ENCODE assay signal across 19 mouse cellular contexts in genomic region chr3:149043901-149044300, GRCm38 (mm10). TPM values are rescaled to one million over a fixed set of nuclear protein-coding genes. Genes with fewer than 3 reads are reported as not detected.
A peak's percentile ranks its signal among the peaks of the same experiment; 100 is the strongest.
DNase-seq lines count a peak whose midpoint lies in the region; ATAC-seq and TF ChIP-seq lines count a peak whose summit lies in the region.
"Had no signal": no experiment of that assay in that cellular context is flagged by ENCODE, and none has a peak within 500 bp of the region (broad histone marks: within the 10 kb centered on the region; RNA-seq: fewer than 3 reads in every experiment).

No protein-coding gene starts in this region.

- WGBS in liver, adult 2 months, result 29% methylated on average over 4 of the region's 4 CpGs
- 83% methylated on average over 4 of the region's 4 CpGs for whole genome bisulfite sequencing in liver, embryonic 12.5 days (ENCODE audit: insufficient replicate concordance)
- 73% methylated on average over 4 of the region's 4 CpGs for WGBS in limb, embryonic 10.5 days

- H3K79me2 ChIP-seq in liver, adult 2 months (ENCODE audit: control insufficient read depth, insufficient read depth, low read length), result no peaks in the 10 kb centered on the region

- peaks cover 16% of the 10 kb centered on the region for H3K4me1 ChIP-seq in liver, adult 2 months (ENCODE audit: control insufficient read depth, insufficient read depth, low read length)
- H3K4me1 ChIP-seq in liver, embryonic 12.5 days, result no peaks in the 10 kb centered on the region
- H3K4me1 ChIP-seq in limb, embryonic 10.5 days, result peaks cover 35% of the 10 kb centered on the region

- ATAC-seq in liver, embryonic 12.5 days, result no peak
- ATAC-seq: forebrain, embryonic 13.5 days; forebrain, postnatal 0 days had no signal

- peak; percentile 9 for DNase-seq in kidney, adult 11 months
- no peak for DNase-seq in kidney, postnatal 10 days
- DNase-seq in liver, adult 2 months (ENCODE audit: extremely low read depth, low read depth, low spot score), result peak; percentile 91
- DNase-seq in adipocyte (ENCODE audit: low spot score), result peak; percentile 62
- no peak for DNase-seq in limb, embryonic 10.5 days (ENCODE audit: low spot score)
- no peak for DNase-seq in cerebellum, adult 11-12 months
- DNase-seq: cerebellum, adult 11 months; cerebellum, adult 9-10 months; cerebellum, postnatal 25 days; forebrain, postnatal 0 days; gastrocnemius, adult 2 months; gastrocnemius, postnatal 25 days; heart, adult 11 months; heart, postnatal 36 days had no signal

- TF ChIP-seq POLR2A in liver, adult 2 months (IDR thresholded peaks at IDR 0.05; ENCODE audit: extremely low read depth, insufficient read depth, low read length), result no peak

- TF ChIP-seq CTCF in liver, adult 2 months (IDR thresholded peaks at IDR 0.05; ENCODE audit: low read depth, low read length), result no peak

- H3K9ac ChIP-seq in liver, adult 2 months (ENCODE audit: low read depth, low read length), result no peak overlapping the region
- no peak overlapping the region for H3K9ac ChIP-seq in liver, embryonic 12.5 days
- H3K9ac ChIP-seq: embryonic facial prominence, embryonic 12.5 days; forebrain, embryonic 13.5 days; forebrain, postnatal 0 days; heart, embryonic 13.5 days; hindbrain, embryonic 15.5 days had no signal

- no peaks in the 10 kb centered on the region for H3K27me3 ChIP-seq in liver, adult 2 months (ENCODE audit: control insufficient read depth, insufficient read depth, low read length)
- H3K27me3 ChIP-seq in liver, embryonic 12.5 days (replicated peaks), result no peaks in the 10 kb centered on the region
- no peaks in the 10 kb centered on the region for H3K27me3 ChIP-seq in limb, embryonic 10.5 days (ENCODE audit: low read depth, poor library complexity, severe bottlenecking)
- H3K27me3 ChIP-seq: embryonic facial prominence, embryonic 12.5 days; forebrain, embryonic 13.5 days; heart, embryonic 13.5 days; hindbrain, embryonic 15.5 days had no signal

- no peak overlapping the region for H3K4me3 ChIP-seq in liver, adult 2 months (ENCODE audit: insufficient read depth, low read depth, low read length)
- H3K4me3 ChIP-seq in liver, embryonic 12.5 days, result no peak overlapping the region
- no peak overlapping the region for H3K4me3 ChIP-seq in limb, embryonic 10.5 days
- H3K4me3 ChIP-seq: embryonic facial prominence, embryonic 12.5 days; forebrain, embryonic 13.5 days; gastrocnemius, adult 2 months; heart, embryonic 13.5 days; hindbrain, embryonic 15.5 days had no signal

- no peaks in the 10 kb centered on the region for H3K9me3 ChIP-seq in liver, embryonic 12.5 days (replicated peaks)
- no peaks in the 10 kb centered on the region for H3K9me3 ChIP-seq in limb, embryonic 10.5 days (replicated peaks)
- H3K9me3 ChIP-seq: embryonic facial prominence, embryonic 12.5 days; forebrain, embryonic 13.5 days; heart, embryonic 13.5 days; hindbrain, embryonic 15.5 days had no signal

- H3K36me3 ChIP-seq in liver, adult 2 months (ENCODE audit: control insufficient read depth, insufficient read depth, low read length), result no peaks in the 10 kb centered on the region
- no peaks in the 10 kb centered on the region for H3K36me3 ChIP-seq in liver, embryonic 12.5 days
- no peaks in the 10 kb centered on the region for H3K36me3 ChIP-seq in limb, embryonic 10.5 days
- H3K36me3 ChIP-seq: embryonic facial prominence, embryonic 12.5 days; heart, embryonic 13.5 days; hindbrain, embryonic 15.5 days had no signal

- no peak overlapping the region for H3K4me2 ChIP-seq in liver, embryonic 12.5 days
- H3K4me2 ChIP-seq: embryonic facial prominence, embryonic 12.5 days; forebrain, embryonic 13.5 days; heart, embryonic 13.5 days; hindbrain, embryonic 15.5 days had no signal

- H3K27ac ChIP-seq in liver, adult 2 months (replicated peaks; ENCODE audit: insufficient read depth, low read depth, low read length), result no peak overlapping the region
- no peak overlapping the region for H3K27ac ChIP-seq in liver, embryonic 12.5 days
- peak overlapping the region; percentile 14 for H3K27ac ChIP-seq in limb, embryonic 10.5 days
- H3K27ac ChIP-seq: embryonic facial prominence, embryonic 12.5 days; forebrain, embryonic 13.5 days; gastrocnemius, adult 2 months; heart, embryonic 13.5 days; hindbrain, embryonic 15.5 days had no signal

RNA-seq across cellular contexts. Expression of gene Adgrl2, which starts 53.5 kb away (rescaled TPM):
- 27.9 and 34.6 TPM in 2 replicates for total RNA-seq in liver, adult 2 months (2014; rRNA removed)
- 22.8 and 26.2 TPM in 2 replicates for polyA plus RNA-seq in liver, adult 2 months (2012; rRNA removed)
- polyA plus RNA-seq in liver, embryonic 12.5 days (2016; fragmentation: Nextera tagmentation; extraction: Ambion mirVana), result 11.5 and 13.3 TPM in 2 replicates
- 79.2 and 81.2 TPM in 2 replicates for polyA plus RNA-seq in limb, embryonic 10.5 days (2016; fragmentation: Nextera tagmentation; extraction: Ambion mirVana)

Comparison
In these comparisons a context has a peak if more than half of its experiments do, and no peak if none do; other contexts are left out.
1. DNase-seq: peak in kidney, adult 11 months (single experiment), liver, adult 2 months (single experiment) and adipocyte (single experiment); none in kidney, postnatal 10 days (single experiment), limb, embryonic 10.5 days (single experiment) and cerebellum, adult 11-12 months (single experiment).